Mouse (Mus musculus) splenic B cell, adult 2 months (primary cell): ENCODE measurements around the gene Gna12.

Source experiments
- DNase-seq: peaks from one replicate; pipeline ENCODE4 v3.0.0-alpha.2; 2011; ENCODE audit warnings: low read depth, low spot score
- H3K27me3 ChIP-seq: 2 replicates; pipeline ENCODE4 v1.6.1; 2012; ENCODE audit warnings: mild to moderate bottlenecking, low read length, moderate library complexity, mixed read lengths; ENCODE audit not compliant: control insufficient read depth, poor library complexity, insufficient read depth, severe bottlenecking
- H3K36me3 ChIP-seq: 2 replicates; pipeline ENCODE4 v1.6.1; 2012; ENCODE audit warnings: mild to moderate bottlenecking, low read length, moderate library complexity, mixed read lengths; ENCODE audit not compliant: control insufficient read depth, poor library complexity, insufficient read depth, severe bottlenecking

The Gna12 gene

DNA sequence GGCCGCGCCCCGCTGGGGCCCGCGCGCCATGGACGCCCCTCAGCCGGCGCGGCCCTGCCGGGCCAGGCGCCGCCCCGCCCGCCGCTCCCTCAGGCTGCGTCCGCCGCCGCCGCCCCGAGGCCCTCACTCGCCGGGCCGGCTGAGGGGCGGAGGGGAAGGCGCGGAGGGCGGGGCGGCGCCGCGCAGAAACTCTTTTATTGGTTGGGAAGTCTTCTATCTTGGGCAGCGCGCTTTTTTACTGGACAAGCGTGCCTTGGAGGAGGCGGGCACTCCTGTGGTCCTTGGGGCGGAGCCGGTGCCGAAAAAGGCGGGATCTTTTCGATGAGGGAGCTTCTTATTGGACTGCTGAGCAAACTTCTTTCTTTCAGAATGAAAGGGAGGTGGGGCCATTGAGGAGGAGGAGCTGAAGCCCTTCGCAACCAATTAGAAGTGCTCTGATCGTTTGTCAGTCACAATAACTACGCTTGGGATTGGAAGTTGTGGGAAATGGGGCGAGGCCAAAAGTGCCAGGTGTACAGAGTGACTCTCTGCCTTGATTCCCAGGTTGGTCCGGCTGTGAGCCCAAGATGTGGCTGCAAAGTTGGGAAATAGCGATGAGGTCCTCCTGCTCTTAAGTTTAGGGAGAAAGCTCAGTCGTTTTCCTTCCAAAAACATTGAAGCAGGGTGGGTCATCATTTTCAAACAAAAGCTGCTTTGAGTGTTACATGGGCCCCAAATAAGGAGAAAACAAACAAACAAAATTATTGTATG, at the start of gene Gna12:
Gene Gna12 (minus strand): TSS at position 118 of the 750 bp plus-strand sequence.
- peak; percentile 99 for DNase-seq
- Histone ChIP-seq H3K36me3 (no peaks in the 10 kb centered on the region), H3K27me3 (no peaks in the 10 kb centered on the region)

DNA sequence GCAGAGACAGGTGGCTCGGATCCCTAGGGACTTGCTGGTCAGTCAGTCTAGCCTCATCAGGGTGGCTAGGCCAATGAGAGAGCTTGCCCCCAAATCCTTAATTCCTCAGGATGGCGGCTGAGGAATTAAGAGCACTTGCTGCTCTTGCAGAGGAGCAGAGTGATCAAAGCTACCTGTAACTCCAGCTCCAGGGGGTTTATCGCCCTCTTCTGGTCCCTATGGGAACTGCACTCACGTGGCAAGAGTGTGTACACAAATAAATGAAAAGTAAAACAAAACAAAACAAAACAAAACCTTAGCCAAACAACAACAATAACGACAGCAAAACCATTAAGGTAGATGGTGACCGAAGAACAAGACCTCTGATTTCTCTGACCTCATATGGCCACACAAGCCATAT, 48.4 kb upstream of the Gna12 start:
- Histone ChIP-seq H3K27me3 (no peaks in the 10 kb centered on the region), H3K36me3 (peaks cover 56% of the 10 kb centered on the region)
- DNase-seq: peak; percentile 53

DNA sequence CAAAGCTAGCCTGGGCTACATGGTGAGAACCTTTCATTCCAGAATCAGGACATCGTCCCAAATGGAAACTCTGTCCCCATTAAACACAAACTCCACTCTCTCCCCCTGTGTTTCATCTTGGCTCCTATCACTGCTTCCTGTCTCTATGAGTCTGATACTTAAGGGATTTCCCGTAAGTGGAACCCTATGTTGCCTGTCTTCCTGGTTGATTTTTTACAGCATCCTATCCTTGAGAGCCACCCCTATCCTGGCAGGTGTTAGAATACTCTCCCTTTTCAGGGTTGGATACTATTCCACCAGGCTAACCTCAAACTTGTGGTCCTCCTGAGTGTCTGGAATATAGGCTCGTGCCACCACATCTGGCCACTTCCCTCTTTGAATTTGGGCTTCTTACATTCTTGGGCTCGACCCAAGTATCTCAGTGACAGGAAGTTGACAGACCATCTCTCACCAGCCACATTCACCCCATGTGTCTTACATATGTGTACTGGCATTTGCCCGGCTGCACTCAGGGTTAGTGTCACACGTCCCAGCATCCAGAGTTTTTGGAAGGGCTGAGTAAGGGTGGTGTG, 43.6 kb upstream of the Gna12 start:
- DNase-seq: no peak
- Histone ChIP-seq H3K27me3 (no peaks in the 10 kb centered on the region), H3K36me3 (peaks cover 26% of the 10 kb centered on the region)

DNA sequence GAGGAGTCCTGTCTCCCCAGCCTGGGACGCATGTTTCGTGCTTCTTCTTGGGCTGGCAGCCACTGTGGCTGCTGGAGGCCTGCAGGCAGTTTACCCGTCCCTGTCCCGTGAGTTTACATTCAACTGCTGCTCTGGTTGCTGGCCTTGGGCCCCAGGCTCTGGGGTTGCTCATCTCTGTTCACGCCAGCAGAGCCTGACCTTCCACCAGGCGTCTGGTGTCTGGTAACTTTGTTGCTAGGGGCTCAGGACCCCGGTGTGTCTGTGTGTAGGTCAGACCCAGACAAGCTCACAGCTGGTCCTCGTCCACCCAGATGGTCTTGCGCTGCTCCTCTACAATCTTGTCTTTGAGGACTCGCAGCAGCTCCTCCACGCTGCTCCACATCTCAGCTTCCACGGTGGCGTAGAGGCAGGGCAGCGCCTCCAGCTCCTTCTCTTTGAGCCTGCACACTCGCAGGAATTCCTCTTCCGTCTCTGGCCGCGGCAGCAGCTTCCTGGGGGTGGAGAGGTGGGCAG, 42.9 kb upstream of the Gna12 start:
- Histone ChIP-seq H3K27me3 (no peaks in the 10 kb centered on the region), H3K36me3 (peaks cover 21% of the 10 kb centered on the region)
- no peak for DNase-seq

DNA sequence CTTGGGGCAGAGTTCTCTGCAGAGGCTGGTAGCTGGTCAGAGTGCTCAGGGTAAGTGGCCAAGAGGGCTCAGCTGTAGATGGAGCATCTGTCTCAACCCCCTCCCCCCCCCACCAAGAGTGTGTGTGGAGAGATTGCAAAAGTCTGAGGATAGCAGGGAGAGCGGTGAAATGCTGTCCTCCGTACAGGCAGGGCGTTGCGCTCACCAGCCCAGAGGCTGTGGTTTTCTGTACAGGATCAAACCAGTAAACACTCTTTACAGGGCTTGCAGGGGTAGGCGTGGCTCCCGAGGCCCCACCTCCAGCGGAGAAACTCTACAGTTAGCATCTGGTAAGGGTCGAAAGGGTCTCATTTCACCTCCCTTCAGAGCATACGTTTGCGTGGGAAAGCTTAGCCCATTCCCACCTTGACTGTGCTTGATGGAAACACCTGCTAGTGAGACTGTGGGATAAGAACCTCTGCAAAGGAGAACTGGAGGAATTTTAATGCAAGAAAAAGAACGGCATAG, 42.4 kb upstream of the Gna12 start:
- Histone ChIP-seq H3K27me3 (no peaks in the 10 kb centered on the region), H3K36me3 (peaks cover 16% of the 10 kb centered on the region)
- DNase-seq: no peak

DNA sequence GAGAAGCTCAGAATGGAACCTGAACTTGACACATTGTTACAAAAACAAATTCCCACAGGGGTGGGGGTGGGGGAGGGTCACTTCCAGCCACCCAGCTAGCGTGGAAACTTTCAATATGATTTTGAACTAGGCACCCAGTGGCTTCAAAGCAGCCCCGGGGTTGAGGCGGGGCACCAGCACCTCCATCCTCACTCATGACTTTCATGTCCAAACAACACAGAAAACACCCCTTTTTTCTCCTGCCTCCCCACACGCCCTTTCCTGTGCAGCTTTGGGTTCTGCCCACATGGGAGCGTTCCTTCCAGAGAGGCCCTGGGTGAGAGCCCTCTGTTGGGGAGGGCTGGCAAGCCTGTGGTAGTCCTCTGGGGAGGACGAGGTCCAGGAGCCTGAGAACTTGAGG, 41.0 kb upstream of the Gna12 start:
- Histone ChIP-seq H3K27me3 (no peaks in the 10 kb centered on the region), H3K36me3 (peaks cover 13% of the 10 kb centered on the region)
- DNase-seq: no peak

DNA sequence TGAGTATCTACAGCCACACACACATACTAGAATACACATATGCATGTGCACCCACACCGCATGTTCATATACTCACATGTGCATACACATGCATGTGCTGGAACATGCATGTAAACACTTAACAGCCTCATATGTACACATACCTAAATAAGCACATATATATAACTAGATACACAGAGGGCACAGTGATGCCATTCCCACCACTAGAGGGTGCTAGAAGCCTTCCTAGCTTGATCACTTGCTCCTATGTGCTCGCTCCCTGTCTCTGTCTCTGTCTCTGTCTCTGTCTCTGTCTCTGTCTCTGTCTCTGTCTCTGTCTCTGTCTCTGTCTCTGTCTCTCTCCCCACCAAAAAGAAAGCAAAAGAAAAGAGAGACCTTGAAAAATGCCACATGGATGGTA, 38.8 kb upstream of the Gna12 start:
- H3K27me3 ChIP-seq: no peaks in the 10 kb centered on the region
- DNase-seq: peak; percentile 86
- H3K36me3 ChIP-seq: peaks cover 2% of the 10 kb centered on the region; the same call in 1 of the 2 replicates

DNA sequence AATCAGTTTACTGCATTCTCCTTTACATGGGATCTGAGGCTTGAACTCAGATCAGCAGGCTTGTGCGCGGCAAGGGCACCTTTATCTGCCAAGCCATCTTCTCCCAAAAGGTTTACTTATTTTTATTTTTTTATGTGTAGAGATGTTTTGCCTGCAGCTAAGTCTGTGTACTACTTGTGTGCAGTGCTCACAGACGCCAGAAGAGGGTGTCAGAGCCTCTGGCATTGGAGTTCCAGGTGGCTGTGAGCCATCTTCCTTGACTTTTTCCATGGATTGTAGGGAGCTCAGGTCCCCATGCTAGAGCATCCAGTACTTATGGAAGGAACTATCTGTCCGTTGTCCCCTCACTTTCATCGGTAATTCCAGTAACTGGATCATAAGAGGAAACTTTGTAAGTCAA, 29.5 kb upstream of the Gna12 start:
- H3K27me3 ChIP-seq: no peaks in the 10 kb centered on the region
- no peaks in the 10 kb centered on the region for H3K36me3 ChIP-seq
- no peak for DNase-seq

DNA sequence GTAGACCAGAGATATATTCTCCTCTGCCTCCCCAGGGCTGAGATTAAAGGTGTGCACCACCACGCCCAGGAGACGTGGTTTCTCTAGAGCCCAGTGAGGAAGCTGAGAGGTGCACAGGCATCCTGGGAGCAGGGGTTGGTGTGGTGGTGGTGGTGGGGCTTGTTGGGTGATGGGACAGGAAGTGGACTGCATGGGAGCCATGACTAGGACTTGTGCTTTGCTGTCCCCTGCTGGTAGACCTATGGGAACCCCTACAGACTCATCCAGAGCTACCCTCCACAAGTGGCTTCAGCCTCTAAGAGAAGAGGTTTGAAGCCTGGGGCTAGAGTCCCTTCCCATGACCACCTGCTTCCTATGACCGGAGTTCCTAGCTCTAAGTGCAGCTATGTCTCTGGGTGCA, 28.1 kb upstream of the Gna12 start:
- Histone ChIP-seq H3K36me3 (no peaks in the 10 kb centered on the region), H3K27me3 (no peaks in the 10 kb centered on the region)
- DNase-seq: peak; percentile 42

DNA sequence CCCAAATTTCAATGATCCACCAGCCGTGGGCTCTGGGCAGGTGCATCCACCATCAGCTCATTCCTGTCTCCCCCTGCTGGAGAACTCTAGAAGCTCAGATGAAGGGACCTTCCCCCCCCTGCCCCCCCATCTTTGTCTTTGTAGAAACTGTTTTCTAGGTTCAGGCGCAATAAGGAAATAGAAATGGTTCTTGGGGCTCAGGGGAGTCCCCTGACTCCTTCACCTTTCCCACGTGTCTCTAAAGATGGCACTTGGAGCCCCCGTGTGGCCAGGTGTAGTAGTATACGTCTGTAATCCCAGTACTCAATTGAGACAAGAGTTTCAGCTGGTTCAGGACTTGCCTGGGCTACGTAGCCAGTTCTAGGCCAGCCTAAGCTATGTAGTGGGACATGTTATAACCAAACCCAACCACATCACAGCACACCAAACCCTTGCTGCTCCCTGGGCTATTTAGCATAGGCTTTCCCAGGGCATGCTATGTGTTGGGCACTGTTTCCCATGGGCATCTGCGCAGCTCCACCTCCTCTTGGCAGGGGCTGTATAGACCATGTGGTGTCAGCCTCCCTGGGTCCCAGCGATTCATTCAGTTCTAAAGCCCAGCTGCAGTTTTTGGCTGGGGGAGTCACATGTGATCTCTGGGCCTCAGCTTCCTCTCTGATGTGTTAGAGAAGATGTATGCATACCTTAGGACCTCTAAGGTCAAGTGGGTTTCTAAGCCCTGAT, 27.4 kb upstream of the Gna12 start:
- peak; percentile 48 for DNase-seq
- Histone ChIP-seq H3K27me3 (no peaks in the 10 kb centered on the region), H3K36me3 (no peaks in the 10 kb centered on the region)

DNA sequence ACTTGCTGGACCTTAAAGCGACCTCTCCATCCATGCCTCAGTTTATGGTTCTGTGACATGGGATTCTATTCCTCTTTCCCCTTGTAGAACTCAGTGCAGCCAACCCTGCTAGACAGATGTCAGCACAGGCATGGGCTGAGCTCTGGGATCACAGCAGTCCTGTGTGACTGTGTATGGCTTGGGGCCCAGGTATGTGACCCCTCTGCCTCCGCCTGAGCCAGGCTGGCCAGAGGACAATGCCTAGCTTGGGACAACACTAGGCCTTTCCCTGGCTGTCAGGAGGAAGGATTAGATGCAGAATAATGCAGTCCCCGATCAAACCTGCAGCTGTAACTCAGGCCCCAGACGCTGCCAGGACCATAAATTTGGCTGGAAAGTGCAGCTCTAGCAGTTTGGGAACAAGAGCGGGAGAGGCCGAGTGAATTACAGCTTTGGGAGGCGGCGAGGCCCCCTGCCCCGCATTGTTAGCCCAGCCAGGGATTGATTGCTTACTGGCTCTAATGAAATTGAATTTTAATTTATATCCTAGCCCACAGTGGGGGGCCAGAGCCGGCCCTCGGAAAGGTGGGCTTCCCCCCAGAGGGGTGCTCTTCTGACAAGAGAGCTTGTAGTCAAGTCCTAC, 25.8 kb upstream of the Gna12 start:
- no peaks in the 10 kb centered on the region for H3K27me3 ChIP-seq

DNA sequence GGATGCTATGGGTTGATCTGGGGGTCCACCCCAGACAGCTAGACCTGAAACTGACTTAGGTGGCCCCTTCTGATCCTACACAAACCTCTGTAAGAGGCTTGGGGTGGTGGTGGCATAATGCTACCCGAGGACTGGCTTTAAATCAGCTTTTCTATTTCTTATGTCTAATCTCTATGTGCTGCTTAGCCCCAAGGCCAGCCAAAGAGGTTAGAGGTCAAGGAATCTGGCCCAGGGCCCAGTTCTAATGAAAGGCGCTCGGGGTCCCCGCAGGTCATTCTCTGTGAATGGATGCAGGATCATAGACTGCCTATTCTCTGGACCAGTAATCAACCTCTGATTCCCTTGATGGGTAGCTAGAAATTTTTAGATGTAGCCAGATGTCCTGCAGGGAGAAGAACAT, 24.5 kb upstream of the Gna12 start:
- Histone ChIP-seq H3K27me3 (no peaks in the 10 kb centered on the region), H3K36me3 (no peaks in the 10 kb centered on the region)
- DNase-seq: no peak

More for the DNA sequence above, 25.8 kb upstream of the Gna12 start:
- no peaks in the 10 kb centered on the region for H3K36me3 ChIP-seq
- no peak for DNase-seq

DNA sequence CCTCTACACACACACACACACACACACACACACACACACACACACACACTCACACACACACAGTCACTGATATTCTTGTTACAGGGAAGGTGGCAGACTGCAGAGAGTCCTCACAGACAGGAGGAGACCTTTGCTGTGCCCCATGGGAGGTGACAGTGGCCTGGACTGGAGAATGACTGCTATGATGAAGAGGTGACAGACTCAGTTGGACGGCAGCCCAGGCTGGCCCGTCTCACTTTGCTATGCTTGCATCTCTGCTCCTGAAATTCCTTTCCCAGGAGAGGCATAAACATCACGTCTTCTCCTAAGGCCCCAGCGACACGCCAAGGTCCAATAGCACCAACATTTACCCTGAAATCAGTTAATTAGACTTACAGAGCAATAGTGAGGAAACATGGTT, 23.5 kb upstream of the Gna12 start:
- H3K27me3 ChIP-seq: no peaks in the 10 kb centered on the region
- H3K36me3 ChIP-seq: no peaks in the 10 kb centered on the region
- no peak for DNase-seq

DNA sequence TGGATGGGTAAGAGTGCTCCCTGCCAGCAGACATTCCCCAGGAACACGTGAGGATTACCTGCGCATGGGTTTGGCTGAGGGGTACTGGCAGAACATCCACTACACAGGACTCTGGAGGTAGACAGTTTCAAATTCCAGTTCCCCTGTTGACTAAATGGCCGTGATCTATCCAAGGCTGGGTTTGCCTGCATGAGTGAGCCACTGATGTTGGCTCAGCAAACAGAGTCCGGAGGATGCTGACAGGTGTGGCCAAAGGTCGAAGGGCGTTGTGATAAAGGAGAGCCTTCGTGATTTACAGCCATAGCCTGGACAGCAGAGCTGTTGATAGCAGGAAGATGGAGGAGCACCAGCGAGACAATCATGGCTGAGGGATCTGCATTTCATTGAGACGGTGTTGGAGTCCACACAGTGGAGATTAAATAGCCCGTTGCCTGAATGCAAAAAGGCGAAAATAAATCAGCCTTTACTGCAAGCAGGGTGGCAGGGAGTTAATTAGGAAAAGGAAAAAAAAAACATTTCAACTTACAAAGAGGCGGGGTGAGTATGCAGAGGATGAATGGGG, 22.3 kb upstream of the Gna12 start:
- no peak for DNase-seq
- Histone ChIP-seq H3K27me3 (no peaks in the 10 kb centered on the region), H3K36me3 (no peaks in the 10 kb centered on the region)
